Mouse (Mus musculus) adipose tissue, adult 10 weeks (tissue): ENCODE measurements around the gene Slu7. TPM values are rescaled to one million over a fixed set of nuclear protein-coding genes. Genes with fewer than 3 reads are reported as not detected.

Experiments used
- polyA plus RNA-seq: library from polyadenylated mRNA; stranded (reverse); fragments of 350-450 nt; fragmentation: Illumina TruSeq; extraction: RNeasy Lipid Tissue Mini Kit (QIAGEN cat#74804); gene quantifications from one replicate; pipeline ENCODE4 v1.2.3, GENCODE M21; 2014; ENCODE audit warnings: low read depth, low replicate concordance

Gene Slu7
- 34.2 TPM for polyA plus RNA-seq

DNA sequence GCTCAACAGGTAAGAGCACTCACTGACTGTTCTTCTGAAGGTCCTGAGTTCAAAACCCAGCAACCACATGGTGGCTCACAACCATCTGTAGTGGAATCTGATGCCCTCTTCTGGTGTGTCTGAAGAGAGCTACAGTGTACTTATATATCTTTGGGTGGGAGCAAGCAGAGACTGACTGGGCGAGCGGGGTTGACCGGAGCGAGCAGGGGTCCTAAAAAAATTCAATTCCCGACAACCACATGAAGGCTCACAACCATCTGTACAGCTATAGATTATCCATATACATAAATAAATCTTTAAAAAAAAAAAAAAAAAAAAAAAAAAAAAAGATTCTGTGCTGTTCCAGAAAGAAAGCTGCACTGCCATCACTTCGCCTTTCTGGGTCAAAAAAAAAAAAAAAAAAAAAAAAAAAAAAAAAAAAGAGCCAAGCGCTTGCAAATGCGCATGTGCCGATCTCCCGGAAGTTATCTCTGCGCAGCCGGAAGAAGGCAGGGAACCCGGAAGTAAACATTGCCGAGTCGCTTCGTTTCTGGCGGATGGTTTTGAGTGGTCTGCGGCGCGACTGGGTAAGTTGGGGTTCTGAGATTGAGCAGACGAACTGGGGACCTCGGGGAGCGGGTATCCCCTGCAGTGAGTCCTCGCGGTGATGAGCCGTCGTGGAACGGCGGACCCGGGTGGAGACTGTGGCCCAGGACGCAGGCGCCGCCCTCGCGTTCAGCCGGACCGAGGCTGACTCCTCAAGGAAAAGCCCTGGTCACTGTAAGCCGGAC is at the start of gene Slu7:
Slu7 (plus strand) TSS at position 491 of the 770 bp plus-strand sequence.

DNA sequence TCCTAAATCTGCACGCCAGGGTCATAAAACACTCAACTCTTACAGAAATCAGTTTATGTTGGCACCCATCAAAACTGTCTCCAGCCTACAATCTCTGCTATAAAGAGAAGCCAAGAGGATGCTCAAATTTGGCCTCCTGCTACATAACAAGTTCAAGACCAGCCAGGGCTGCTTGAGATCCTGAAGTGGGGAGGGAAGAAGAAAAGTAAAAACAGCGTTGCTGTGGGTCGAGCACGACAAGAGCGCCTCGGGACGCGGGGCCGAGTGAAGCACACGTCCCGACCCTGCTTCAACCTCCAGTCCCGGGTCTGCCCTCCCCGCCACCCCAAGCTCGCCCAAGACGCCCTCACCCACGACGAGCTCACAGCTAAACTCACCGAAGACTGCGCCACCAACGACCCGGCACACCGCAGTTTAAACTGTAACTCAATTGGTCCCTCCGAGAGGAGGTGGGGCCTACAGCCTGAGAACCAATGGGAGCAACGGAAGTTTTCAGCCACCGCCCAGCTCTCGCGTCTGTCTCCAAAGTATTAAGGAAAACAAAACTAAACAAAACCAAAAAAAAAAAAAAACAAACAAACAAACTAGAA is 7.6 kb upstream of the Slu7 start, which contains the start of gene Pttg1:
Pttg1 (minus strand) TSS at position 428 of the 590 bp plus-strand sequence.

GRCm38 (mm10) chr11:43474225-43474774 is 40.8 kb downstream of the Slu7 start, which contains the start of gene C1qtnf2:
Gene C1qtnf2, plus strand, starts transcription at chr11:43474276.

Other genes with a start within 250 kb of the Slu7 start
- gene Pttg1, start 7.5 kb upstream of the Slu7 start, polyA plus RNA-seq: 76.5 TPM
- 8.6 TPM for gene C1qtnf2, start 40.5 kb downstream of the Slu7 start, polyA plus RNA-seq
- 2.5 TPM for gene Ccnjl, start 95.0 kb downstream of the Slu7 start, polyA plus RNA-seq
- gene 4933415A04Rik, start 153.3 kb downstream of the Slu7 start, polyA plus RNA-seq: 0.43 TPM
- gene Fabp6, start 167.8 kb downstream of the Slu7 start, polyA plus RNA-seq: not detected
- gene Pwwp2a, start 248.3 kb downstream of the Slu7 start, polyA plus RNA-seq: 20.0 TPM